In genomic region chr9:121350601-121351000, GRCm38 (mm10) we compare ENCODE assay signal across 10 mouse cellular contexts. TPM values are rescaled to one million over a fixed set of nuclear protein-coding genes. Genes with fewer than 3 reads are reported as not detected.
DNase-seq lines count a peak whose midpoint lies in the region; ATAC-seq and TF ChIP-seq lines count a peak whose summit lies in the region.
"Had no signal": no experiment of that assay in that cellular context is flagged by ENCODE, and none has a peak within 500 bp of the region (broad histone marks: within the 10 kb centered on the region; RNA-seq: fewer than 3 reads in every experiment).

No protein-coding gene starts in this region.

- H3K36me3 ChIP-seq in forebrain, embryonic 13.5 days (ENCODE audit: poor library complexity, severe bottlenecking), result no peaks in the 10 kb centered on the region
- no peaks in the 10 kb centered on the region for H3K36me3 ChIP-seq in neural tube, embryonic 15.5 days

- H3K27me3 ChIP-seq in cerebellum, adult 2 months (ENCODE audit: control insufficient read depth, insufficient read depth, low read length), result no peaks in the 10 kb centered on the region
- no peaks in the 10 kb centered on the region for H3K27me3 ChIP-seq in forebrain, embryonic 13.5 days
- H3K27me3 ChIP-seq in neural tube, embryonic 15.5 days (replicated peaks), result no peaks in the 10 kb centered on the region

- no peak for ATAC-seq in forebrain, embryonic 13.5 days
- ATAC-seq in neural tube, embryonic 15.5 days (ENCODE audit: low FRiP score), result 0 out of 2 replicates have a peak, but pooled peaks have one; percentile 49

- intact Hi-C loops in left cerebral cortex, adult 2 months (cut with DNase I), result loop anchor here (5.0 kb wide), 1 partner anchor 53 kb away; the partner anchor contains the start of gene Trak1

- no peak overlapping the region for H3K4me3 ChIP-seq in cerebellum, adult 2 months (replicated peaks; ENCODE audit: insufficient read depth, low read depth, low read length)
- no peak overlapping the region for H3K4me3 ChIP-seq in left cerebral cortex, adult 2 months
- H3K4me3 ChIP-seq in forebrain, embryonic 13.5 days, result no peak overlapping the region
- no peak overlapping the region for H3K4me3 ChIP-seq in neural tube, embryonic 15.5 days (replicated peaks)

- no peak for TF ChIP-seq CTCF in cerebellum, adult 2 months (IDR thresholded peaks at IDR 0.05; ENCODE audit: borderline replicate concordance, insufficient read depth, low read depth, low read length)
- no peak for TF ChIP-seq CTCF in left cerebral cortex, adult 2 months (IDR thresholded peaks at IDR 0.05)

- no peak overlapping the region for H3K4me2 ChIP-seq in forebrain, embryonic 13.5 days
- H3K4me2 ChIP-seq in neural tube, embryonic 15.5 days, result no peak overlapping the region

- 30% methylated on average over 3 of the region's 3 CpGs for WGBS in cerebellum, adult 2 months
- 31% methylated on average over 3 of the region's 3 CpGs for WGBS in forebrain, embryonic 13.5 days
- 23% methylated on average over 3 of the region's 3 CpGs for WGBS in neural tube, embryonic 15.5 days

- no peak for TF ChIP-seq POLR2A in cerebellum, adult 2 months (IDR thresholded peaks at IDR 0.05; ENCODE audit: borderline replicate concordance, insufficient read depth, low read length)

- peaks cover 57% of the 10 kb centered on the region for H3K4me1 ChIP-seq in cerebellum, adult 2 months (ENCODE audit: control insufficient read depth, insufficient read depth, low read length)
- peaks cover 69% of the 10 kb centered on the region for H3K4me1 ChIP-seq in forebrain, embryonic 13.5 days
- H3K4me1 ChIP-seq in neural tube, embryonic 15.5 days, result peaks cover 69% of the 10 kb centered on the region

- peak overlapping the region; percentile 18; the same call in 1 of the 2 replicates for H3K27ac ChIP-seq in cerebellum, adult 2 months (ENCODE audit: insufficient read depth, low read length)
- peak overlapping the region; percentile 58 for H3K27ac ChIP-seq in left cerebral cortex, adult 2 months
- H3K27ac ChIP-seq in forebrain, embryonic 13.5 days, result peak overlapping the region; percentile 63
- no peak overlapping the region for H3K27ac ChIP-seq in neural tube, embryonic 15.5 days (replicated peaks)

- H3K9ac ChIP-seq in forebrain, embryonic 13.5 days, result no peak overlapping the region; the same call in 1 of the 2 replicates
- H3K9ac ChIP-seq in neural tube, embryonic 15.5 days (replicated peaks), result no peak overlapping the region

- H3K9me3 ChIP-seq in forebrain, embryonic 13.5 days (replicated peaks), result no peaks in the 10 kb centered on the region
- H3K9me3 ChIP-seq in neural tube, embryonic 15.5 days (replicated peaks), result no peaks in the 10 kb centered on the region

- DNase-seq in cerebellum, adult 2 months, result no peak
- DNase-seq in cerebellum, adult 18-20 months, result no peak
- DNase-seq in left cerebral cortex, adult 2 months (ENCODE audit: extremely low spot score in 1 of 2, low spot score in 2 of 2), result no peak
- no peak for DNase-seq in left cerebral cortex, adult 11 months (ENCODE audit: low spot score)
- DNase-seq in layer of hippocampus, postnatal 36 days, result no peak
- no peak for DNase-seq in thymus, postnatal 10 days (ENCODE audit: low spot score in 2 of 2)
- DNase-seq: cerebellum, adult 9-10 months; thymus, postnatal 36 days had no signal

RNA-seq across cellular contexts. Expression of gene Trak1, which starts 53.3 kb away (rescaled TPM):
- 103 TPM in 2 replicates for polyA plus RNA-seq in cerebellum, adult 2 months (2012; rRNA removed)
- total RNA-seq in left cerebral cortex, adult 2 months (2021), result 100 to 1,000 TPM; 247 to 298 TPM
- 49.7 and 49.9 TPM in 2 replicates for polyA plus RNA-seq in forebrain, embryonic 13.5 days (2015; fragmentation: Nextera tagmentation; extraction: Ambion mirVana)
- polyA plus RNA-seq in neural tube, embryonic 15.5 days (2015; fragmentation: Nextera tagmentation; extraction: Ambion mirVana), result 50.9 and 52.9 TPM in 2 replicates
- total RNA-seq in layer of hippocampus, postnatal 36 days (2021), result 100 to 1,000 TPM; 235 to 247 TPM
